Mouse (Mus musculus): ENCODE results near the gene Adamts17. TPM values are rescaled to one million over a fixed set of nuclear protein-coding genes. Genes with fewer than 3 reads are reported as not detected.

Adamts17 gene
- 4.6 and 7.1 TPM in 2 replicates for polyA plus RNA-seq (2014; fragmentation: Nextera tagmentation; extraction: Ambion mirVana)

DNA sequence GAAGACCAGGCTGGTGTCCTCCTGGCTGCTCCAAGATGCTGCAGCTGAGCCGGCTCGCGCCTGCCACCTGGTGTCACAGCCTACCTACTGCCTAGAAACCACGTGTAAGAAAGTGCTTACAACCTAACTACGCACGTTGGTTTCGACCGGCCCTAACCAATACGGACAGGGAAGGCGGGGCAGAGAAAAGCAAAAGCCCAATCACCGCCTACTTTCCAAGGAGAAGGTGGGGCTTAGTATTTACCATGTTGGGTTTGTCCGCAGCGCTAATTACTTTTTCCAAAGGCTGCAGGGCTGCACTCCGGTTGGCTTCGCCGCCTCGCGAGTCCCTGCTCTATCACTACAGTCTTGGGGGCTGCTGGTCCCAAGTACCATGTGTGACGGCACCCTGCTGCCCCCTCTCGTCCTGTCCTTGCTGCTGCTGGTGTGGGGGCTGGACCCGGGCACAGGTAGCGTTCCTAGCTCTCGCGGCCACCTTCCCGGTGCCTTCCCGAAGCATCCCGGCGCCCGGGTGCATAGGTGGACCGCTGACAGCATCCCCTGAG, at the start of gene Adamts17:
Gene Adamts17, plus strand, starts transcription at position 273 of the 545 bp plus-strand sequence.
- Histone ChIP-seq H3K36me3 (ENCODE audit: control insufficient read depth, insufficient read depth, low read length) (no peaks in the 10 kb centered on the region), H3K4me2 (ENCODE audit: low read length) (peak within 1 kb of the TSS; percentile 99), H3K4me1 (ENCODE audit: control insufficient read depth in 2 of 2, insufficient read depth in 2 of 2, low read length in 2 of 2) (peaks cover 8 to 12% of the 10 kb centered on the region in 2 experiments), H3K27me3 (ENCODE audit: control insufficient read depth, insufficient read depth, low read length) (peaks cover 4% of the 10 kb centered on the region; the same call in 1 of the 2 replicates), H3K9me3 (ENCODE audit: control insufficient read depth, low read length) (no peaks in the 10 kb centered on the region), H3K9ac (ENCODE audit: low read length) (peak within 1 kb of the TSS; percentile 76), H3K4me3 (ENCODE audit: control insufficient read depth in 1 of 2, insufficient read depth in 1 of 2, low read depth in 1 of 2, low read length in 2 of 2) (peak within 1 kb of the TSS; percentile 60 to 67), H3K27ac (replicated peaks in 1 of 2; ENCODE audit: control insufficient read depth in 1 of 2, insufficient read depth in 1 of 2, low read depth in 2 of 2, low read length in 2 of 2) (peak within 1 kb of the TSS in 1 of 2 experiments; percentile 21; a peak in 2 of 4 replicates)
- peak; percentile 92 for ATAC-seq (ENCODE audit: insufficient number of reproducible peaks, insufficient read depth, low FRiP score, low read depth)
- WGBS = under 1% methylated on average over 30 of the region's 30 CpGs

DNA sequence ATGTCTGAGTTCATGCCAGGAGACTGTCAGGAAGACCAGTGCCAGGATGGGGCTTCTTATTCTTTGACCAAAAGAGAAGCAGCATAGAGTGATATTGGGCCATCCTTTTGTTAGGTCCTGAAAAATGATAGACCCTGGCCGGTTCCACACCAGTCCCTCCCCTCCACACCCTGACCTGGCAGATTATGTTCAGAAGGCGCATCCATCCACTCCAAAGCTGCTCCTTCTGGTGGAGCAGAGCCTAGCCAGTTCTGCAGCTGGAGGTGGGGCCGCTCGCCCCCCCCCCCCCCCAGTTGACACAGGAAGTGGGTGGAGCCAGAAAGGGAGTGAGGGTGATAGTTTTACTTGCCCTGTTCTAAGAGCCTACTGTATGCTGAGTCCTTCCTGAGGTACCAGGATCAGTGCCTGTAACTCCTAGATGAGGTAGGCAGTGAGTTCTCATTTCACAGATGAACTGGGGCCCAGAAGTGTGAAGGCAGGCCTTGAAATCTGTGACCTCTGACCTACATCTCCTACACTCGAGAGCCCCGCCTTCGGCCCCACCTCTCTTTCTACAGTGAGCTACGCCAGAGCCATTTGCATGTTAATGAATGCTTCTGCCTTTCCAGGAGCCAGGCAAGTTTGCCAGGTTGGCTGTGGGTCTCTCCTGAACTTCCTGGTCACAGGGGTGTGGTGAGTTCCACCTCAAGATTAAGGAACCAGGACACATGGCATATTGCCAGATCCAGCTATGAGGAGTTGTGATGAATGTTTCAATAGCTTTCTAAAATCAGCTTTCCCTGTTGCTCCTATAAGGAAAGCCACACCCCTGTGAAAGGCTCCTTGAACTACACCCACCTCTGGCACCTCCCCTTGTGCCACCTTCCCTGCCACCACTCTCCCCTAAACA, 49.4 kb upstream of the Adamts17 start:
- Histone ChIP-seq H3K4me2 (ENCODE audit: low read length) (no peak overlapping the region), H3K4me3 (ENCODE audit: control insufficient read depth in 1 of 2, insufficient read depth in 1 of 2, low read depth in 1 of 2, low read length in 2 of 2) (no peak overlapping the region), H3K27ac (replicated peaks in 1 of 2; ENCODE audit: control insufficient read depth in 1 of 2, insufficient read depth in 1 of 2, low read depth in 2 of 2, low read length in 2 of 2) (no peak overlapping the region), H3K9ac (ENCODE audit: low read length) (no peak overlapping the region), H3K27me3 (ENCODE audit: control insufficient read depth, insufficient read depth, low read length) (no peaks in the 10 kb centered on the region), H3K4me1 (ENCODE audit: control insufficient read depth in 2 of 2, insufficient read depth in 2 of 2, low read length in 2 of 2) (peaks cover 8 to 10% of the 10 kb centered on the region in 2 experiments), H3K9me3 (ENCODE audit: control insufficient read depth, low read length) (no peaks in the 10 kb centered on the region), H3K36me3 (ENCODE audit: control insufficient read depth, insufficient read depth, low read length) (no peaks in the 10 kb centered on the region)
- 33% methylated on average over 6 of the region's 8 CpGs for WGBS
- no peak for ATAC-seq (ENCODE audit: insufficient number of reproducible peaks, insufficient read depth, low FRiP score, low read depth)

DNA sequence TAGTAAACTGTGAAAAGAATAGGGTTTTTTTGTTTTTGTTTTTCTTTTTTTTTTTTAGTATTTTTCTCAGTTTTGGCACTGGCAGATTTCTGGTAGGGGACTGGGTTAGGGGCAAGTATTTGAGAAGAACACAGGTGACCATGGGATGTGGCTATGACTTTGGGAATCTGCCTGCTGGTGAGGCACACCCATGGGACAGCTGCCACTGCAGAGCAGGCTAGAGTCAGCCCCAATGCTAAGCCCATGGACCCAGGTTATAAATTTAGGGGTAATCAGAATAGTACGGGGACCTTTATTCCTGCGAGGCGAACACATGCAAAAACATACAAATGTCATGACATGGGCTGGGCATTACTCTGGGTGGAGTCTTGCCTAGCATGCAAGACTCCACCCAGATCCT, 48.5 kb upstream of the Adamts17 start:
- Histone ChIP-seq H3K27ac (replicated peaks in 1 of 2; ENCODE audit: control insufficient read depth in 1 of 2, insufficient read depth in 1 of 2, low read depth in 2 of 2, low read length in 2 of 2) (no peak overlapping the region), H3K4me3 (ENCODE audit: control insufficient read depth in 1 of 2, insufficient read depth in 1 of 2, low read depth in 1 of 2, low read length in 2 of 2) (no peak overlapping the region), H3K9me3 (ENCODE audit: control insufficient read depth, low read length) (no peaks in the 10 kb centered on the region), H3K9ac (ENCODE audit: low read length) (no peak overlapping the region), H3K4me2 (ENCODE audit: low read length) (no peak overlapping the region), H3K36me3 (ENCODE audit: control insufficient read depth, insufficient read depth, low read length) (no peaks in the 10 kb centered on the region), H3K27me3 (ENCODE audit: control insufficient read depth, insufficient read depth, low read length) (no peaks in the 10 kb centered on the region), H3K4me1 (ENCODE audit: control insufficient read depth in 2 of 2, insufficient read depth in 2 of 2, low read length in 2 of 2) (peaks cover 8 to 10% of the 10 kb centered on the region in 2 experiments)
- WGBS = 89% methylated on average over 3 of the region's 3 CpGs
- no peak for ATAC-seq (ENCODE audit: insufficient number of reproducible peaks, insufficient read depth, low FRiP score, low read depth)

DNA sequence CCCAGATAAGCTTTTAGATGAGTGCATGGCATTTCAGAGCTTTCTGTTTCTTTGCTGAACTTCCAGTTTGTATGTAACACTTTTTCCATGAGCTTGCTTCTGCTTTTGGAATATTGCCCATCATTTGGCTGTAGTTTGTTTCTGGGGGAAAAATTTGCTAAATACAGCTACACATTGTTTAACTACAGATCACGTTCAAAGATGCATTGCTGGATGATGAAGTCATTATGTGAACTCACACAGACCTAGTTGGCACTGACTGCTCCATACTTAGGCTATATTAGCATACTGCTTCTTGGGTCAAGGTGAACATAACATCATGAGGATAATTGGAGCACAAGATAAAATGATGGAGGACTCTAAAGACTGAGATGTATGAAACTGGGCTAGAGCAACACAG, 42.6 kb upstream of the Adamts17 start:
- Histone ChIP-seq H3K4me2 (ENCODE audit: low read length) (no peak overlapping the region), H3K9ac (ENCODE audit: low read length) (no peak overlapping the region), H3K4me3 (ENCODE audit: control insufficient read depth in 1 of 2, insufficient read depth in 1 of 2, low read depth in 1 of 2, low read length in 2 of 2) (no peak overlapping the region), H3K27me3 (ENCODE audit: control insufficient read depth, insufficient read depth, low read length) (no peaks in the 10 kb centered on the region), H3K27ac (replicated peaks in 1 of 2; ENCODE audit: control insufficient read depth in 1 of 2, insufficient read depth in 1 of 2, low read depth in 2 of 2, low read length in 2 of 2) (peak overlapping the region; percentile 36 to 41; a peak in 2 of 4 replicates), H3K36me3 (ENCODE audit: control insufficient read depth, insufficient read depth, low read length) (no peaks in the 10 kb centered on the region), H3K4me1 (ENCODE audit: control insufficient read depth in 2 of 2, insufficient read depth in 2 of 2, low read length in 2 of 2) (peaks cover 0 to 13% of the 10 kb centered on the region in 2 experiments; a peak in 1 of 4 replicates), H3K9me3 (ENCODE audit: control insufficient read depth, low read length) (no peaks in the 10 kb centered on the region)
- no peak for ATAC-seq (ENCODE audit: insufficient number of reproducible peaks, insufficient read depth, low FRiP score, low read depth)
- WGBS = 2% methylated on average over 1 of the region's 1 CpGs

DNA sequence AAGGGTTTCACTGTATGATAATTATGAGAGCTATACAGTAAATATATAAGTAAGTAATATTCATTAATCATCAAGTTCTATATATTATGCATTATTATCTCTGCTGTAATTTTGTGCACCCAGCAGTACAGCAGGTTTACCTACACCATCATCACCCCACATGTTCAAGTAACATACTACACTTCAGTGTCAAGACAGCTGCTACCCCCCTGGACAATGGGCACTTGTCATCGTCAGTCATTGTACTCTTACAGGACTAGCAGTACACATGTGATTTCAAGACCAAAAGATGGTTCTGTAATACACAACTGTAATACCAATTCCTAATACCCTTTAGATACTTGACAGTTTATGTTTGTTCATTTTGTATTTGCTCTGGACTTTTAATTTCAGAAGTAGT, 42.2 kb upstream of the Adamts17 start:
- H3K27me3 ChIP-seq (ENCODE audit: control insufficient read depth, insufficient read depth, low read length) = no peaks in the 10 kb centered on the region

DNA sequence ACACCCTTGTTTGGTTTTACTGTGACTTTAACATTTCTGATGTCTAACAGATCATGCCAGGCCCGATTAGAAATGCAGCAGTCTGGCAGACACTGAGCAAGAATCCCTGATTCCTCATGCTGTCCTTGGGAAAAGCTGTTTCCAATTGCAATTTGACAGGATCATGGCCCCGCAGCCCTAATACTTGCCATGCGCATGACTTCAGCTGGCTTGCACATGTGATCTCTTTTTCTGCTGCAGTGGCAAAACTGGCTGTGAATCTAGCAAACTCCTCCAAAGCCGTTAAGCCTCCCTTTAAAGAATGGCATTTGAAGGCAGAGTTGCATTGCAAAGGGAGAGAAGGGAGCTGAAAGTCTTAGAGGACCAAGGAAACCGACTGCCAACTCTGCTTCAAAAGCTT, 40.7 kb upstream of the Adamts17 start:
- Histone ChIP-seq H3K27me3 (ENCODE audit: control insufficient read depth, insufficient read depth, low read length) (no peaks in the 10 kb centered on the region), H3K9me3 (ENCODE audit: control insufficient read depth, low read length) (no peaks in the 10 kb centered on the region), H3K27ac (replicated peaks in 1 of 2; ENCODE audit: control insufficient read depth in 1 of 2, insufficient read depth in 1 of 2, low read depth in 2 of 2, low read length in 2 of 2) (no peak overlapping the region), H3K36me3 (ENCODE audit: control insufficient read depth, insufficient read depth, low read length) (no peaks in the 10 kb centered on the region), H3K4me1 (ENCODE audit: control insufficient read depth in 2 of 2, insufficient read depth in 2 of 2, low read length in 2 of 2) (peaks cover 0 to 13% of the 10 kb centered on the region in 2 experiments; a peak in 1 of 4 replicates), H3K9ac (ENCODE audit: low read length) (no peak overlapping the region), H3K4me3 (ENCODE audit: control insufficient read depth in 1 of 2, insufficient read depth in 1 of 2, low read depth in 1 of 2, low read length in 2 of 2) (no peak overlapping the region), H3K4me2 (ENCODE audit: low read length) (no peak overlapping the region)
- 69% methylated on average over 5 of the region's 5 CpGs for WGBS
- no peak for ATAC-seq (ENCODE audit: insufficient number of reproducible peaks, insufficient read depth, low FRiP score, low read depth)

More for the DNA sequence above, 42.2 kb upstream of the Adamts17 start:
- H3K9ac ChIP-seq (ENCODE audit: low read length) = no peak overlapping the region
- H3K36me3 ChIP-seq (ENCODE audit: control insufficient read depth, insufficient read depth, low read length) = no peaks in the 10 kb centered on the region
- no peak overlapping the region for H3K4me3 ChIP-seq (ENCODE audit: control insufficient read depth in 1 of 2, insufficient read depth in 1 of 2, low read depth in 1 of 2, low read length in 2 of 2)
- ATAC-seq (ENCODE audit: insufficient number of reproducible peaks, insufficient read depth, low FRiP score, low read depth) = no peak
- H3K4me2 ChIP-seq (ENCODE audit: low read length) = no peak overlapping the region
- peaks cover 0 to 13% of the 10 kb centered on the region in 2 experiments; a peak in 1 of 4 replicates for H3K4me1 ChIP-seq (ENCODE audit: control insufficient read depth in 2 of 2, insufficient read depth in 2 of 2, low read length in 2 of 2)
- WGBS = 83% methylated on average over 1 of the region's 1 CpGs
- no peaks in the 10 kb centered on the region for H3K9me3 ChIP-seq (ENCODE audit: control insufficient read depth, low read length)
- no peak overlapping the region for H3K27ac ChIP-seq (replicated peaks in 1 of 2; ENCODE audit: control insufficient read depth in 1 of 2, insufficient read depth in 1 of 2, low read depth in 2 of 2, low read length in 2 of 2)

DNA sequence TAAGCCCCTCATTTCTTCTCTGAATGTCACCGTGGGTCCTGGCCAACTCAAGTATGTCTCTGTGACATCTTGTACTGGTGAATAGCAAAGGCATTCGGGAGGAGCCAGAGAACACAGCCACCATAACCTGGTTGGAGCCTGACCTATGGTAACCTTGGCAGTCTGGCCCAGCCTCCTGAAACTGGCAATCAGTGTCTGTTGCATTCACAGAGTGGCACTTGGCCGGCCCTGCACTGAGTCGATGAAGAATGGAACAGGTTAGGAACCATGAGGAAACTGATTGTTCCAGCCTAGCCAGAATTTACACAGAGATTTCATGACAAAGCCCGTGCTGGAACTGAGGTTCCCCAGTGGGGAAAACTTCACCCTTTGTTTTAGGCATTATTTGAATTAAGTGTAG, 38.8 kb upstream of the Adamts17 start:
- Histone ChIP-seq H3K9me3 (ENCODE audit: control insufficient read depth, low read length) (no peaks in the 10 kb centered on the region), H3K36me3 (ENCODE audit: control insufficient read depth, insufficient read depth, low read length) (no peaks in the 10 kb centered on the region), H3K27ac (replicated peaks in 1 of 2; ENCODE audit: control insufficient read depth in 1 of 2, insufficient read depth in 1 of 2, low read depth in 2 of 2, low read length in 2 of 2) (no peak overlapping the region), H3K4me1 (ENCODE audit: control insufficient read depth in 2 of 2, insufficient read depth in 2 of 2, low read length in 2 of 2) (peaks cover 0 to 13% of the 10 kb centered on the region in 2 experiments; a peak in 1 of 4 replicates), H3K4me2 (ENCODE audit: low read length) (no peak overlapping the region), H3K4me3 (ENCODE audit: control insufficient read depth in 1 of 2, insufficient read depth in 1 of 2, low read depth in 1 of 2, low read length in 2 of 2) (no peak overlapping the region), H3K9ac (ENCODE audit: low read length) (no peak overlapping the region), H3K27me3 (ENCODE audit: control insufficient read depth, insufficient read depth, low read length) (no peaks in the 10 kb centered on the region)
- ATAC-seq (ENCODE audit: insufficient number of reproducible peaks, insufficient read depth, low FRiP score, low read depth) = no peak
- 56% methylated on average over 5 of the region's 5 CpGs for WGBS
